Mouse (Mus musculus): ENCODE measurements around the gene Gpr155.

Gpr155 gene

DNA sequence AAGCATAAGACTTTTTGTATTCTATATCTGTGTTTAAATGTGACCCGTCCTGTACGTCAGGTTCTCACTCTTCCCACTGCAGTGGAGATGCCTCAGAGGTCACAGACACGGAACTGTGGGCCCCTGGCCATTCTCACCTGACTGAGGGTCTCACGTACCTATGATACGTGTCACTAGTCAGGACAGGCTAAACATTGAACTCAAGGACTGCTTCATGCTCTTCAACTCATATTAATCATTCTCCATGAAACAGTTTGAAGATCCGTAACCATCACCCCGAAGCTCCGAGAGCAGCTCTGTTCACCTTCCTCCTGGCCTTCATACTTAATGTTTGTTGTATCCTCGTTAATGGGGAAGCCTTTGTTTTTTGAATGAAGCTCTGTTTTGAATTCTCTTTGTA lies 68.9 kb downstream of the Gpr155 start:
- DNase-seq (ENCODE audit: low spot score), result no peak

DNA sequence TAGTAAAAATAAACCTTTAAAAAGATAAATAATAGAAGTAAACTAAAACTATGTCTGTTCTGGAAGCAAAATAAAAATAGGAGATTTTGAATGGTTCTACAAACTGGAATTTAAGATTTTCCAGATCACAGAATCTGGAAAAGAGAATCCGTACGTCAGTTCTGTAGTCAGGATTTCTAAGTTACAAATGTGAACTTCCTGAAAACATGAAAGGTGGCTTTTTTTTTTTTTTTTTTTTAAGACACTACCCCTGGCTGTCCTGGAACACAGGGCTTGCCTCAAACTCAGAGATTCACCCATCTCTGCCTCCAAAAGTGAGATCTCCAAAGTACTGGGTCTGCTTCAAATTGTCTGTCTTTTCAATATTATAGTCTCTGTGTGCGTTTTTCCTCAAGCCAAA lies 72.1 kb downstream of the Gpr155 start:
- no peak for DNase-seq (ENCODE audit: low spot score)

GRCm38 (mm10) chr2:73313117-73313501 lies 73.3 kb downstream of the Gpr155 start:
- DNase-seq (ENCODE audit: low spot score), result peak; percentile 83

- DNase-seq (ENCODE audit: low spot score), result peak; percentile 95
Observed at GRCm38 (mm10) chr2:73312152-73313116, 73.9 kb downstream of the Gpr155 start, which contains the start of the genes Scrn3 and Cir1. Gene Scrn3 (plus strand): TSS chr2:73312601. Gene Cir1 (minus strand): TSS chr2:73312701.

DNA sequence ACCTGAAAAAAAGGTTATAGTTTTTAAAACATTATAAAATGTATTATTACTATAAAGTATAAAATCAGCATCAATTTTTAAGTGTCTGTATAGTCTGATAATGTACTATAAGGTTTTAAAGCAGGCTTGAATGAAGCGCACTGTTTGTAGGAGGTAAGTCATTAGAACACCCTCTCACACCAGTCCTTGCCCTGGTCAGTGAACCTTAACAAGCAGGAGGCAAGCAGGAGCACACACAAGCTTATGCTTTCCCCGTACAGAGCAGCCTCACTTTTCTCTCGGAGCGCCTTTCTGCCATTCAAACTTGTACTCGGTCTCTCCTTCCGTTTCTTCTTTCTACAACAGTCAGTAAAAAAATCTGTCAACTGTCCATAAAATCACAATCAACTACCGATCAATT lies 80.4 kb downstream of the Gpr155 start:
- DNase-seq (ENCODE audit: low spot score), result no peak

DNA sequence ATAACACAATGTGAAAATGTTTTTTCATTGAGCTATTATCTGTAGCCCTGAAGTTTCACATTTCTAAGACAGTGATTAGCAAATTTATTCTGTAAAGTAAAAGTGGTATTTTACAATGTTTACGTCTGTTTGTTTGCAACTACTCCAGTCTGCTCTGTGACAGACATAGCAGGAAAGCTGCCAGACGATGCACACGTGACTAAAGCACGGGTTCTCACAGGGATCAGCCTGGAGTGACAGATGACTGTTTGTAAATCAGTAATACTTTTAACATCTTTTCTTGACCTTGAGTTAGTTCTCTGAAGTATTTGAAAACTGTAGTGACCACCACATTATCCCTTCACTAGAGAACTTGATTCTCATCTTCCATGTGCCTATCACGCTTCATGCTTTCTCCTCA lies 81.9 kb downstream of the Gpr155 start:
- no peak for DNase-seq (ENCODE audit: low spot score)

DNA sequence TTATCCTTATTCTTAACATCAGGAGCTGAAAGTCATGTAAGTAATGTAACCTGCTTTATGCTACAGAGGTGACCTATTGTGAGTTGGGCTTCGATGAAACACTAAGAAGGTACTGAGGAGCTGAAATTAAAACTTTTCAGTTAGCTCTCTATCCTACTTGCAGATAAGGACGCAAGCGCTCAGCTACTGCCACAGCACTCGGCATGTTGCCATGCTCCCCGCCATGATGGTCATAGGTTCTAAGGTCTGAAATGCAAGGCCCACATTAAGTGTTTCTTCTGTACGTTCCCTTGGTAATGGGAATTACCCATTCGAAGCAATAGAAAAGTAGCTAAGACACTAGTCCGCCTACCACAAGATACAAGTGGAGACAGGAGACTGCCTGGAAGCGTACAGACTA lies 83.7 kb downstream of the Gpr155 start:
- DNase-seq (ENCODE audit: low spot score), result no peak

DNA sequence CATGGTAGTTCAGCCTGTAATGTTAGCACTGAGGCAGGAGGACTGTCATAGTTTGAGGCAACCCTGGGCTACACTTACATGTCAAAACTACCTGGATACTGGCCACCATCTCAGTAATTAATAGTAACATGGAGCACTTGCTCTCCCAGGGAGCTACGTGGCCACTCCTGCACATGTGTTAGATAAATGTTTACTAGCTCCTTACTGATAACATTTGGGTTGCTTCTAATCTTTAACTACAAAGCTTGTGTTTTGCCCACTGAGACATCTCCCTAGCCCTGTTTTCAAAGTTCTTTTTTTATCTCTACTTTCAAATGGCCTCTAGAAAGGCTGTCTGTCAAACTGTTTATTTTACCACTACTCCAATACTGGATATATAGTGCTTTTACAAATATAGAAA lies 84.4 kb downstream of the Gpr155 start:
- peak; percentile 43 for DNase-seq (ENCODE audit: low spot score)

- DNase-seq (ENCODE audit: low spot score), result no peak
Observed at GRCm38 (mm10) chr2:73298841-73299240, 87.5 kb downstream of the Gpr155 start.

GRCm38 (mm10) chr2:73298154-73298553 lies 88.2 kb downstream of the Gpr155 start:
- no peak for DNase-seq (ENCODE audit: low spot score)

- DNase-seq (ENCODE audit: low spot score), result no peak
Observed at GRCm38 (mm10) chr2:73295023-73295422, 91.3 kb downstream of the Gpr155 start.

Measured in c-Kit-positive CD71-positive TER-119-positive erythroid progenitor cells, embryonic 14.5 days (primary cell).